Mouse (Mus musculus) urinary bladder, adult 18-20 months (tissue): Measurements from ENCODE around the gene AC134908.4.
"Not testable (repeated sequence)": the region's sequence is repeated elsewhere in the genome, so short reads cannot be mapped to it uniquely, and the experiment has no call there.

ENCODE experiments used
- DNase-seq, 2 experiments: peaks; one replicate each; pipeline ENCODE4 v3.0.0; 2022; ENCODE audit warnings: low spot score in 2 of 2, mixed read lengths in 2 of 2

The AC134908.4 gene

GRCm38 (mm10) chr17:25775318-25776062 lies 20.0 kb downstream of the AC134908.4 start:
- DNase-seq: no peak

- DNase-seq: peak; percentile 94 to 95
Observed at GRCm38 (mm10) chr17:25773549-25774120, 21.8 kb downstream of the AC134908.4 start, which contains the start of gene Narfl. Gene Narfl, plus strand, starts transcription at chr17:25773776.

GRCm38 (mm10) chr17:25769331-25769730 lies 26.1 kb downstream of the AC134908.4 start:
- DNase-seq: no peak

GRCm38 (mm10) chr17:25765886-25766285 lies 29.6 kb downstream of the AC134908.4 start:
- DNase-seq: no peak

GRCm38 (mm10) chr17:25762591-25762990 lies 32.9 kb downstream of the AC134908.4 start:
- no peak for DNase-seq

- no peak for DNase-seq
Observed at GRCm38 (mm10) chr17:25761561-25761970, 33.9 kb downstream of the AC134908.4 start.

GRCm38 (mm10) chr17:25760148-25760547 lies 35.3 kb downstream of the AC134908.4 start:
- DNase-seq: no peak

- no peak for DNase-seq
Observed at GRCm38 (mm10) chr17:25757691-25758090, 37.8 kb downstream of the AC134908.4 start.

GRCm38 (mm10) chr17:25756378-25757242 lies 38.8 kb downstream of the AC134908.4 start:
- peak in 1 of 2 experiments; percentile 22 for DNase-seq

- no peak for DNase-seq
Observed at GRCm38 (mm10) chr17:25755627-25756377, 39.7 kb downstream of the AC134908.4 start.

GRCm38 (mm10) chr17:25755086-25755485 lies 40.4 kb downstream of the AC134908.4 start:
- no peak for DNase-seq

- DNase-seq: no peak
Observed at GRCm38 (mm10) chr17:25754241-25754640, 41.2 kb downstream of the AC134908.4 start, which contains the start of gene Msln. Gene Msln, minus strand, starts transcription at chr17:25754378.

- no peak for DNase-seq
Observed at GRCm38 (mm10) chr17:25751446-25751845, 44.0 kb downstream of the AC134908.4 start.

GRCm38 (mm10) chr17:25749314-25749713 lies 46.1 kb downstream of the AC134908.4 start:
- DNase-seq: no peak

- DNase-seq: no peak
Observed at GRCm38 (mm10) chr17:25748238-25748637, 47.2 kb downstream of the AC134908.4 start.

- no peak for DNase-seq
Observed at GRCm38 (mm10) chr17:25744311-25744710, 51.1 kb downstream of the AC134908.4 start.

GRCm38 (mm10) chr17:25743831-25744230 lies 51.6 kb downstream of the AC134908.4 start:
- DNase-seq: no peak

GRCm38 (mm10) chr17:25741471-25741870 lies 54.0 kb downstream of the AC134908.4 start:
- not testable (repeated sequence) for DNase-seq
